Mouse (Mus musculus) erythroblast, embryonic 14.5 days (primary cell): ENCODE data around the gene Rnf133.

Source experiments
- GATA1 ChIP-seq: IDR thresholded peaks from 2 replicates; pipeline ENCODE4 v1.6.1; 2012; ENCODE audit warnings: low read length, inconsistent platforms, mixed read lengths
- TAL1 ChIP-seq: IDR thresholded peaks from 3 replicates; pipeline ENCODE4 v1.6.1; 2012; ENCODE audit warnings: low read length, inconsistent platforms, mixed read lengths

- TF ChIP-seq GATA1 (no peak), TAL1 (no peak)
These were observed 28.1 kb upstream of the Rnf133 start for GRCm38 (mm10) chr6:23678172-23678571.
